Mouse (Mus musculus): ENCODE results near the gene Ppp1r16b. TPM values are rescaled to one million over a fixed set of nuclear protein-coding genes. Genes with fewer than 3 reads are reported as not detected.

The Ppp1r16b gene
- polyA plus RNA-seq (2012; ENCODE audit: insufficient read depth, insufficient read length, low replicate concordance, missing spikeins): 72.6 TPM in 1 of 2 replicates, not detected in the other

DNA sequence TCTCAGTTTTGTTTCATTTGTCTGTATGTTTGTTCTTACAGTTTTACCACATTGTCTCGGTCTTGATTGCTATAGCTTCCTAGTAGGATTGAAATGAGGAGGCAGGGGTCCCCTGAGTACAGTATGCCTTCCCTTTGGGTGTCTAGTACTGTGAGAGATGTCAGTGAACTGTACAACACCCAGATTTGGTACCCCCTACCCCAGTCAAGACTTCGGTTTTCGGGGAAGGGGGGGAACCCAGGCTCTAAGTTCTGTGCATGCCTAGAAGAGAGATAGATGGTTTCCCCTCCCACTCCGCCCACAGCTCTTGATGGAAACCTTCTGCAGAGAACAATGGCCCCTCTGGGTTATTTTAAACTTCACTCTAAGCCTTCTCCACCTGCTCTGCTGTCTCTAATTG, at the start of gene Ppp1r16b:
Gene Ppp1r16b (plus strand): TSS at position 301 of the 400 bp plus-strand sequence.
- TF ChIP-seq CTCF (IDR thresholded peaks at IDR 0.05; ENCODE audit: insufficient read depth, low read depth, low read length): no peak
- TF ChIP-seq POLR2A (IDR thresholded peaks at IDR 0.05; ENCODE audit: insufficient read depth, low read depth, low read length): no peak
- Histone ChIP-seq H3K4me1 (ENCODE audit: control insufficient read depth, insufficient read depth, low read length) (peaks cover 22% of the 10 kb centered on the region), H3K4me3 (ENCODE audit: insufficient read depth, low read depth, low read length) (no peak within 1 kb of the TSS), H3K27ac (ENCODE audit: insufficient read depth, low read depth, low read length) (no peak within 1 kb of the TSS)
- 52% methylated on average over 4 of the region's 4 CpGs for WGBS

DNA sequence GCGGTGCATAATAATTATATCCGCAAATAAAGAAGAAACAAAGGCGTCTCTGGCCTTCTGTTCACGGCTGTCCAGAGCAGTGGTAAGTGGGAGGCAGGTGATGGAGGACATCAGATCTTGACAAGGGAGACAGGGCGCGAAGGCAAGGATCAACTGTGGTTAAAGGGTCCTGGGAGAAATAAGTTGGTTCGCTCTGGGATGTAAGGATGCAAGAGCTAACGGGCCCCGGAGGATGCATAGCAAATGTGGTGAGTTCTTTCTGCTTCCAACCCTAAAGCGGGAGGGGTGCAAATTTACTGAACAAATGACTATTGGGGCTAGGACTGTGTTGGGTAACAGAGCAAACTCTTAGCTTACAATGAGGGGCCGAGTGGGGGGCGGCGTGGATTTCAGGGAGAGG, 49.5 kb upstream of the Ppp1r16b start:
- Histone ChIP-seq H3K27ac (ENCODE audit: insufficient read depth, low read depth, low read length) (peak overlapping the region; percentile 76), H3K4me3 (ENCODE audit: insufficient read depth, low read depth, low read length) (peak overlapping the region; percentile 96), H3K4me1 (ENCODE audit: control insufficient read depth, insufficient read depth, low read length) (peaks cover 30% of the 10 kb centered on the region)
- TF ChIP-seq CTCF (IDR thresholded peaks at IDR 0.05; ENCODE audit: insufficient read depth, low read depth, low read length) (no peak), POLR2A (IDR thresholded peaks at IDR 0.05; ENCODE audit: insufficient read depth, low read depth, low read length) (no peak)
- WGBS: 9% methylated on average over 13 of the region's 13 CpGs

- 1% methylated on average over 12 of the region's 12 CpGs for WGBS
- peak overlapping the region; percentile 76 for H3K27ac ChIP-seq (ENCODE audit: insufficient read depth, low read depth, low read length)
- peak overlapping the region; percentile 96 for H3K4me3 ChIP-seq (ENCODE audit: insufficient read depth, low read depth, low read length)
- TF ChIP-seq CTCF (IDR thresholded peaks at IDR 0.05; ENCODE audit: insufficient read depth, low read depth, low read length): 0 out of 2 replicates have a peak, but pooled peaks have one; percentile 5
- TF ChIP-seq POLR2A (IDR thresholded peaks at IDR 0.05; ENCODE audit: insufficient read depth, low read depth, low read length): no peak
- peaks cover 30% of the 10 kb centered on the region for H3K4me1 ChIP-seq (ENCODE audit: control insufficient read depth, insufficient read depth, low read length)
Observed at GRCm38 (mm10) chr2:158616296-158616695, 48.9 kb upstream of the Ppp1r16b start.

DNA sequence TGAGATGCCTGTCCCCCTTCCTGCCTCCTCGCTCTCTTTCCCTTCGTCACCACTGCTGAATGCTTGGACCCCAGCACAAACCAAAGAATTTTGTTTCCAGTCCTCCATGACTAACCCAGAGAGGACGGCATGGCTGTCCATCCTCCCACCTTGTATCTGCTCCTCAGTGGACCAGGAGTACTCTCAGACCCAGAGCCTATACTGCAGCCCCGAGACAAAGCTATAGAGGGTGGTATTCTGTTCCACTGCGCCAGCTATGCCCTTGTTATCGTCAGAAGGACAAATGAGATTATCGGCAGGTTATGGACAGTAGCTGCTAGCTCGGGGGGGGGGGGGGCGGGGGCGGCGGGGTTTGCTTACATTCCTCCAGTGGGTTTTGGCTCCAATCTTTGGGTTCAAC, 48.4 kb upstream of the Ppp1r16b start:
- H3K4me1 ChIP-seq (ENCODE audit: control insufficient read depth, insufficient read depth, low read length): peaks cover 30% of the 10 kb centered on the region
- 12% methylated on average over 11 of the region's 11 CpGs for WGBS
- TF ChIP-seq POLR2A (IDR thresholded peaks at IDR 0.05; ENCODE audit: insufficient read depth, low read depth, low read length) (no peak), CTCF (IDR thresholded peaks at IDR 0.05; ENCODE audit: insufficient read depth, low read depth, low read length) (no peak)
- H3K4me3 ChIP-seq (ENCODE audit: insufficient read depth, low read depth, low read length): peak overlapping the region; percentile 96
- peak overlapping the region; percentile 64; the same call in 1 of the 2 replicates for H3K27ac ChIP-seq (ENCODE audit: insufficient read depth, low read depth, low read length)

DNA sequence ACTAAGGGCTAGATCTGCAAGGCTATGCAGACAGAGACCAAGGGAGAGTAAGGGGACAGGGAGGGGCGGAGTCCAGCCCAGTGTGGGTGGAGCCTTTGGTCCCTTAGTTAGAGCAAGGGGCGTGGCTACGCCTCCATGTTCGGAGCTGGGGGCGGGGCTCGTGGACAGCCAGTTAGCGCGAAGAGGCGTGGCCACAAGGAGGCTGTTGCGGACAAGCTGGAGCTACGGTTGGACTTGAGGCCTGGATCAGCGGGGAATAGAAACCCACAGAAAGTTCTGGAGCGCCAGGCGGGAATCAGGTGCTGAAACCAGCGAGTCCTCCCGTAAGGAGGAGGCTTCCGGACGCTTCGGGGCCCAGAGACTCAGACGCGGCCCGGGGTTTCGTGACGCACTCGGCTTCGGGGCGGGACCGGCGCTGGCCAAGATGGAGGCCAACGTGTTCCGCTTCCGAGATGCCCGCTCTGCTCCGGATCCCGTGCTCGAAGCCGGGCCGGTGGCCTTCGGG, 40.4 kb upstream of the Ppp1r16b start, which contains the start of gene Actr5:
Gene Actr5 (plus strand): TSS at position 171 of the 505 bp plus-strand sequence.
- Histone ChIP-seq H3K4me3 (ENCODE audit: insufficient read depth, low read depth, low read length) (peak within 1 kb of the TSS; percentile 87), H3K27ac (ENCODE audit: insufficient read depth, low read depth, low read length) (peak within 1 kb of the TSS; percentile 91), H3K4me1 (ENCODE audit: control insufficient read depth, insufficient read depth, low read length) (peaks cover 4% of the 10 kb centered on the region)
- TF ChIP-seq CTCF (IDR thresholded peaks at IDR 0.05; ENCODE audit: insufficient read depth, low read depth, low read length): no peak
- TF ChIP-seq POLR2A (IDR thresholded peaks at IDR 0.05; ENCODE audit: insufficient read depth, low read depth, low read length): peak; percentile 71
- under 1% methylated on average over 39 of the region's 39 CpGs for WGBS

- H3K4me1 ChIP-seq (ENCODE audit: control insufficient read depth, insufficient read depth, low read length): peaks cover 4% of the 10 kb centered on the region
- under 1% methylated on average over 44 of the region's 44 CpGs for WGBS
- peak overlapping the region; percentile 87 for H3K4me3 ChIP-seq (ENCODE audit: insufficient read depth, low read depth, low read length)
- TF ChIP-seq CTCF (IDR thresholded peaks at IDR 0.05; ENCODE audit: insufficient read depth, low read depth, low read length) (no peak), POLR2A (IDR thresholded peaks at IDR 0.05; ENCODE audit: insufficient read depth, low read depth, low read length) (no peak)
- H3K27ac ChIP-seq (ENCODE audit: insufficient read depth, low read depth, low read length): peak overlapping the region; percentile 91
Observed at GRCm38 (mm10) chr2:158625231-158625630, 40.0 kb upstream of the Ppp1r16b start.

DNA sequence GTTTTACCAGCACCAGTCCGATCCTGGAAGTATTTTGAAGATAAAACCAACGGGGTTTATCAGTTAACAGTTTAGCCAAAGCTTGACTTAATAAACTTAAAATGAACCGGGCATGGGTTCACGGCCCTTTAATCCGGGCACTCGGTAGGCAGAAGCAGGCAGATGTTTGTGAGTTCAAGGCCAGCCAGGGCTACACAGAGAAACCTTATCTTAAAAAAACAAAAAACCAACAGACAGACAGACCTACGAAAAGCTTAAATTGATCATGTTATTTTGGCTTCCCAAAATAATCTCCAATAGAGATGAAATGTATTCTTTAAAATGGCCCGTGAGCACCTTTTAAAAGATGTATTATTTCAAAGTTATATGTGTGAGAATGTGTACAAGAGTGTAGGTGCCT, 39.5 kb upstream of the Ppp1r16b start:
- TF ChIP-seq POLR2A (IDR thresholded peaks at IDR 0.05; ENCODE audit: insufficient read depth, low read depth, low read length) (no peak), CTCF (IDR thresholded peaks at IDR 0.05; ENCODE audit: insufficient read depth, low read depth, low read length) (no peak)
- 32% methylated on average over 8 of the region's 8 CpGs for WGBS
- peak overlapping the region; percentile 87 for H3K4me3 ChIP-seq (ENCODE audit: insufficient read depth, low read depth, low read length)
- H3K27ac ChIP-seq (ENCODE audit: insufficient read depth, low read depth, low read length): no peak overlapping the region
- peaks cover 4% of the 10 kb centered on the region for H3K4me1 ChIP-seq (ENCODE audit: control insufficient read depth, insufficient read depth, low read length)

- H3K4me3 ChIP-seq (ENCODE audit: insufficient read depth, low read depth, low read length): no peak overlapping the region
- peaks cover 8% of the 10 kb centered on the region for H3K4me1 ChIP-seq (ENCODE audit: control insufficient read depth, insufficient read depth, low read length)
- 48% methylated on average over 3 of the region's 3 CpGs for WGBS
- TF ChIP-seq POLR2A (IDR thresholded peaks at IDR 0.05; ENCODE audit: insufficient read depth, low read depth, low read length) (no peak), CTCF (IDR thresholded peaks at IDR 0.05; ENCODE audit: insufficient read depth, low read depth, low read length) (no peak)
- no peak overlapping the region for H3K27ac ChIP-seq (ENCODE audit: insufficient read depth, low read depth, low read length)
Observed at GRCm38 (mm10) chr2:158628858-158629257, 36.3 kb upstream of the Ppp1r16b start.

DNA sequence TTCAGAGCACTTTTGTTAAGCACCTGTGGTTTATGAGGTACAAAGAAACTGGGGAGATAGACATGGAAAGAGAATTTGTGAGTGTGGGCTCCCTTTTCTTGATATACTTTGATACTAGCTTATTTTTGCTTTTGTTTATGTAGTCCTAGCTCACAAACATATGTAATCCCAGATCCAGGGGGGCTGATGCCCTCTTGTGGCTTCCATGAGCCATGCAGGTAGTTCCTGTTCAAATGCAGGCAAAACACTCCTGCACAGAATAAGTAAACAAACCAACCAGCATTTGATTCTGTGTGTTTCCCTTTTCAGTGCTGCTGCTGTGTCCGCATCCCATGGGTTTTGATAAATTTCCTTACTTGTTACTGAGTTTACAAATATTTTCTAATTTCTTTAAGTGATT, 35.8 kb upstream of the Ppp1r16b start:
- no peak overlapping the region for H3K27ac ChIP-seq (ENCODE audit: insufficient read depth, low read depth, low read length)
- H3K4me1 ChIP-seq (ENCODE audit: control insufficient read depth, insufficient read depth, low read length): peaks cover 8% of the 10 kb centered on the region
- 50% methylated on average over 1 of the region's 1 CpGs for WGBS
- no peak overlapping the region for H3K4me3 ChIP-seq (ENCODE audit: insufficient read depth, low read depth, low read length)
- no peak for TF ChIP-seq POLR2A (IDR thresholded peaks at IDR 0.05; ENCODE audit: insufficient read depth, low read depth, low read length)
- TF ChIP-seq CTCF (IDR thresholded peaks at IDR 0.05; ENCODE audit: insufficient read depth, low read depth, low read length): no peak

Data from olfactory bulb, adult 2 months (tissue).